Mouse (Mus musculus): ENCODE measurements at regions not wholly inside any gene's neighbourhood (a gene's known extent, or its start where the extent isn't known, plus 50 kb on each side); places are given as distances from the start of the nearest gene placed in this dataset.

DNA sequence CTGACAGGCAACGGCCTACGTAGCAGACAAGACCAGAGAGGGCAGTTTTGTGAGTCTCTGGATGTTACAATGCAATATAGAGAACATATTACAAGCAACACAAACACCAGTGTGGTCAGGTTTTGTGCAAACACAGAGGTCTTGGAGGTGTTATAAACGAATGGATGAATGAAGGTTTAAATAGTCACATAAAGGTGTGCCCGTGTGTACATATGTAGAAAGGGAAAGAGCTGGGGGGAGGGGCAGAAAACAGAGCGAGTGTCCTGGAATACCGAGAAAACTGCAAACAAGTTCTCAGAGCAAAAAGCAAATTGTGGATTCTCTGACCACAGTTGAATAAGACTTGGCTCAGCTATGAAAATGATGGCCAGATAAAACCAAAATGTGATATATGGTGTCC, 130.8 kb downstream of the Bcl2l11 start:
- TF ChIP-seq CTCF (IDR thresholded peaks at IDR 0.05; ENCODE audit: control insufficient read depth, insufficient read depth, insufficient read length) (no peak), MAX (IDR thresholded peaks at IDR 0.05) (no peak), CEBPB (IDR thresholded peaks at IDR 0.05; ENCODE audit: low read depth) (no peak), USF1 (IDR thresholded peaks at IDR 0.05; ENCODE audit: low read depth) (no peak), MYOG (IDR thresholded peaks at IDR 0.05; ENCODE audit: control insufficient read depth, extremely low read depth, insufficient read length) (no peak), MYOD1 (IDR thresholded peaks at IDR 0.05; ENCODE audit: control insufficient read depth, insufficient read length, low read depth) (no peak)

All from C2C12 (cell line).